Mouse (Mus musculus) hindbrain, embryonic 16.5 days (tissue): ENCODE results near the gene U2af1l4. TPM values are rescaled to one million over a fixed set of nuclear protein-coding genes. Genes with fewer than 3 reads are reported as not detected.

Source experiments
- ATAC-seq: fragments of 200-750 bp; cut with Nextera tagmentation; 2 replicates; pipeline ENCODE4 v1.8.0; 2017; ENCODE audit warnings: moderate TSS enrichment, moderate library complexity
- H3K27ac ChIP-seq: fragments of 300-500 bp; sonication (generic); 2 replicates; pipeline ENCODE4 v1.5.1; 2014; ENCODE audit warnings: low read depth, mild to moderate bottlenecking, control low read depth, low read length, moderate library complexity
- H3K27me3 ChIP-seq: fragments of 300-500 bp; sonication (generic); replicated peaks from 2 replicates; pipeline ENCODE4 v1.6.1; 2014; ENCODE audit warnings: low read length; ENCODE audit not compliant: control insufficient read depth, insufficient read depth
- H3K36me3 ChIP-seq: fragments of 300-500 bp; sonication (generic); 2 replicates; pipeline ENCODE4 v1.6.1; 2014; ENCODE audit warnings: mild to moderate bottlenecking, low read length, moderate library complexity, mixed read lengths; ENCODE audit not compliant: control insufficient read depth, insufficient read depth
- H3K4me1 ChIP-seq: fragments of 300-500 bp; sonication (generic); 2 replicates; pipeline ENCODE4 v1.6.1; 2014; ENCODE audit warnings: low read depth, low read length; ENCODE audit not compliant: control insufficient read depth, insufficient read depth
- H3K4me2 ChIP-seq: fragments of 300-500 bp; sonication (generic); 2 replicates; pipeline ENCODE4 v1.6.1; 2014; ENCODE audit warnings: mild to moderate bottlenecking, low read length, control low read depth, moderate library complexity
- H3K4me3 ChIP-seq: fragments of 300-500 bp; sonication (generic); 2 replicates; pipeline ENCODE4 v1.5.1; 2014; ENCODE audit warnings: mild to moderate bottlenecking, low read length, control low read depth, moderate library complexity
- H3K9ac ChIP-seq: fragments of 300-500 bp; sonication (generic); 2 replicates; pipeline ENCODE4 v1.6.1; 2014; ENCODE audit warnings: low read depth, mild to moderate bottlenecking, control low read depth, low read length, moderate library complexity
- H3K9me3 ChIP-seq: fragments of 300-500 bp; sonication (generic); 2 replicates; pipeline ENCODE4 v1.6.1; 2014; ENCODE audit warnings: mild to moderate bottlenecking, low read length, moderate library complexity; ENCODE audit not compliant: control insufficient read depth
- WGBS: fragments of 180-500 bp; shearing (Covaris S2); extraction: QIAGEN DNeasy Blood & Tissue Kit; methylation state at CpG from one replicate; pipeline ENCODE4 v1.1.7; 2014; 5-methylcytosine and 5-hydroxymethylcytosine counted together
- polyA plus RNA-seq: library from polyadenylated mRNA; unstranded; fragments of >200 nt; fragmentation: Nextera tagmentation; extraction: Ambion mirVana; gene quantifications from 2 replicates; pipeline ENCODE4 v1.2.1, GENCODE M21; 2015

Gene U2af1l4
- polyA plus RNA-seq, 1 experiment from 2014 or later, result 96.9 TPM

- H3K36me3 ChIP-seq, result peaks cover 23% of the 10 kb centered on the region
- peak; percentile 90 for ATAC-seq
- WGBS, result under 1% methylated on average over 20 of the region's 20 CpGs
Measured at GRCm38 (mm10) chr7:30559443-30559954, 3.6 kb upstream of the U2af1l4 start, which contains the start of gene Lin37. TSS of gene Lin37 (minus strand) at chr7:30559838.

GRCm38 (mm10) chr7:30560296-30560695 lies 2.8 kb upstream of the U2af1l4 start:
- 48% methylated on average over 2 of the region's 2 CpGs for WGBS
- H3K4me3 ChIP-seq, result no peak overlapping the region
- H3K4me1 ChIP-seq, result peaks cover 25% of the 10 kb centered on the region
- no peak overlapping the region for H3K27ac ChIP-seq
- ATAC-seq, result no peak
- no peak overlapping the region for H3K9ac ChIP-seq
- H3K36me3 ChIP-seq, result peaks cover 19% of the 10 kb centered on the region
- no peak overlapping the region; the same call in 1 of the 2 replicates for H3K4me2 ChIP-seq
- no peaks in the 10 kb centered on the region for H3K9me3 ChIP-seq
- H3K27me3 ChIP-seq, result no peaks in the 10 kb centered on the region

More at GRCm38 (mm10) chr7:30559443-30559954, 3.6 kb upstream of the U2af1l4 start, which contains the start of gene Lin37:
- no peaks in the 10 kb centered on the region for H3K27me3 ChIP-seq
- no peaks in the 10 kb centered on the region for H3K9me3 ChIP-seq
- peak within 1 kb of the TSS; percentile 64 for H3K27ac ChIP-seq
- H3K4me3 ChIP-seq, result peak within 1 kb of the TSS; percentile 62
- peak within 1 kb of the TSS; percentile 99 for H3K4me2 ChIP-seq
- H3K9ac ChIP-seq, result peak within 1 kb of the TSS; percentile 74
- H3K4me1 ChIP-seq, result peaks cover 25% of the 10 kb centered on the region

GRCm38 (mm10) chr7:30562526-30563116 lies 480 bp upstream of the U2af1l4 start:
- ATAC-seq, result no peak
- H3K4me1 ChIP-seq, result peaks cover 25% of the 10 kb centered on the region
- WGBS, result 1% methylated on average over 27 of the region's 27 CpGs

GRCm38 (mm10) chr7:30563906-30564280 lies 792 bp downstream of the U2af1l4 start:
- Histone ChIP-seq H3K27me3 (no peaks in the 10 kb centered on the region), H3K9ac (peak overlapping the region; percentile 83), H3K4me3 (peak overlapping the region; percentile 82), H3K4me2 (peak overlapping the region; percentile 89), H3K36me3 (peaks cover 18% of the 10 kb centered on the region), H3K9me3 (no peaks in the 10 kb centered on the region), H3K4me1 (peaks cover 17% of the 10 kb centered on the region), H3K27ac (peak overlapping the region; percentile 93)
- no peak for ATAC-seq
- 24% methylated on average over 6 of the region's 6 CpGs for WGBS

More at GRCm38 (mm10) chr7:30562526-30563116, 480 bp upstream of the U2af1l4 start:
- Histone ChIP-seq H3K9me3 (no peaks in the 10 kb centered on the region), H3K4me2 (peak overlapping the region; percentile 89), H3K36me3 (peaks cover 9% of the 10 kb centered on the region), H3K9ac (peak overlapping the region; percentile 69), H3K4me3 (peak overlapping the region; percentile 82), H3K27me3 (no peaks in the 10 kb centered on the region), H3K27ac (peak overlapping the region; percentile 71)

GRCm38 (mm10) chr7:30564970-30565571 lies 2.0 kb downstream of the U2af1l4 start, which contains the start of gene Igflr1:
TSS of gene Igflr1 (plus strand) at chr7:30565427.
- Histone ChIP-seq H3K9ac (no peak within 1 kb of the TSS), H3K36me3 (peaks cover 29% of the 10 kb centered on the region), H3K4me2 (no peak within 1 kb of the TSS), H3K27ac (no peak within 1 kb of the TSS; the same call in 1 of the 2 replicates), H3K4me1 (peaks cover 11% of the 10 kb centered on the region), H3K27me3 (no peaks in the 10 kb centered on the region), H3K4me3 (peak within 1 kb of the TSS; percentile 82; the same call in 1 of the 2 replicates), H3K9me3 (no peaks in the 10 kb centered on the region)
- 94% methylated on average over 12 of the region's 12 CpGs for WGBS
- ATAC-seq, result no peak

GRCm38 (mm10) chr7:30566033-30566432 lies 2.9 kb downstream of the U2af1l4 start:
- H3K36me3 ChIP-seq, result peaks cover 35% of the 10 kb centered on the region
- H3K27me3 ChIP-seq, result no peaks in the 10 kb centered on the region
- WGBS, result 90% methylated on average over 9 of the region's 9 CpGs
- H3K9me3 ChIP-seq, result no peaks in the 10 kb centered on the region
- ATAC-seq, result no peak
- H3K4me3 ChIP-seq, result no peak overlapping the region
- H3K27ac ChIP-seq, result no peak overlapping the region
- H3K4me2 ChIP-seq, result no peak overlapping the region
- H3K4me1 ChIP-seq, result peaks cover 9% of the 10 kb centered on the region
- H3K9ac ChIP-seq, result no peak overlapping the region

- WGBS, result 90% methylated on average over 11 of the region's 11 CpGs
- H3K4me3 ChIP-seq, result no peak overlapping the region
- H3K4me2 ChIP-seq, result no peak overlapping the region
- H3K9me3 ChIP-seq, result no peaks in the 10 kb centered on the region
- H3K36me3 ChIP-seq, result peaks cover 43% of the 10 kb centered on the region
- no peak overlapping the region for H3K27ac ChIP-seq
- ATAC-seq, result no peak
- H3K9ac ChIP-seq, result no peak overlapping the region
- H3K4me1 ChIP-seq, result peaks cover 7% of the 10 kb centered on the region
- no peaks in the 10 kb centered on the region for H3K27me3 ChIP-seq
Measured at GRCm38 (mm10) chr7:30567555-30567954, 4.5 kb downstream of the U2af1l4 start.

GRCm38 (mm10) chr7:30572389-30572788 lies 9.3 kb downstream of the U2af1l4 start:
- no peak overlapping the region for H3K9ac ChIP-seq
- no peaks in the 10 kb centered on the region for H3K9me3 ChIP-seq
- H3K36me3 ChIP-seq, result peaks cover 80% of the 10 kb centered on the region
- no peak overlapping the region for H3K27ac ChIP-seq
- no peaks in the 10 kb centered on the region for H3K4me1 ChIP-seq
- H3K27me3 ChIP-seq, result no peaks in the 10 kb centered on the region
- H3K4me2 ChIP-seq, result no peak overlapping the region
- 89% methylated on average over 4 of the region's 5 CpGs for WGBS
- H3K4me3 ChIP-seq, result no peak overlapping the region
- no peak for ATAC-seq

- H3K9me3 ChIP-seq, result no peaks in the 10 kb centered on the region
- no peak overlapping the region for H3K27ac ChIP-seq
- H3K4me1 ChIP-seq, result no peaks in the 10 kb centered on the region
- H3K4me3 ChIP-seq, result no peak overlapping the region
- no peaks in the 10 kb centered on the region for H3K27me3 ChIP-seq
- no peak overlapping the region for H3K4me2 ChIP-seq
- peaks cover 82% of the 10 kb centered on the region for H3K36me3 ChIP-seq
- 73% methylated on average over 2 of the region's 2 CpGs for WGBS
- no peak overlapping the region for H3K9ac ChIP-seq
- no peak for ATAC-seq
Measured at GRCm38 (mm10) chr7:30572969-30573368, 9.9 kb downstream of the U2af1l4 start.
